Mouse (Mus musculus) v-Abl transformed pro-B cells (cell line): Measurements from ENCODE around the gene Fzd1.

Source experiments
- in situ Hi-C, 2 experiments: fragments of 400-800 bp; cut with MboI; formaldehyde crosslinking; loops; one replicate each; pipeline ENCODE4 v1.15.1; 2025; ENCODE audit not compliant: unreplicated experiment in 2 of 2

Gene Fzd1

DNA sequence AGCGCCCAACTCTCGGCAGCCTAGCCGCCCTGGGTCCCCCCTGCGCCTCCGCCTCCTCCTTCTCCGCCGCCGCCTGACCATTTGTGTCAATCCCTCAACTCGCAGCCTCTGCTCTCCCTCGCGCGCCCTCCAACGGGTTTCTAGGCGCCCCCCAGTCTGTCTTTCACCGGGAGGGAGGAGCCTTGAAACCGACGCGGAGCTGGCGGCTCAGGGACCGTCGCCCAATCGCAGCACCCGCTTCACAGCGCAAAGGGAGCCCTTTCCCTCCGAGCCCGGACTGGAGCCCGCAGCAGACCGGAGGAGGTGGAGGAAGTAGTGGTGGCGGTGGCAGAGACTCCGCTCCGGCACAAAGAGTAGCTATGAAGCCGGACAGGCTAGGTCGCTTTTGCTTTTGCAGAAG, at the start of gene Fzd1:
Fzd1 (minus strand) TSS at position 134 of the 400 bp plus-strand sequence.
- in situ Hi-C loops, result no loop called here

DNA sequence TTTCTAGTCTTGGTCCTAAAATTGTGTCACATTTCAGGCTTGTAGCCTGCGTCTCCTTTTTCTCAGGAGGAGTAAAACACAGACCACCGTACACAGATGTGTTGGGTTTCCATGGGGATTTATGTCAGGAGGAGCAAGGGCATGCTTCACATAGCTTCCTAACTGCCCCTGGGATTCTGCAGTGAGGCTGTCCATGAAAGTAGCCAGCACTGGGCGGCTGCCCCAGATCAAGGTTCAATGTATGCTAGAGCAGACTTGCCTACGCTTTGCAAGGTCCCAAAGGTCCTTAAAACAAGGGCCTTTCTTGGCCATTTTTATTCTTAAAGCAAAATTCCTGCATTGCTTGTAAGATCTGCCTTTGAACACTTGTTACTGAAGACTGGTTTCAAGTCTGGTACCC, 47.4 kb upstream of the Fzd1 start:
- in situ Hi-C loops, result no loop called here

DNA sequence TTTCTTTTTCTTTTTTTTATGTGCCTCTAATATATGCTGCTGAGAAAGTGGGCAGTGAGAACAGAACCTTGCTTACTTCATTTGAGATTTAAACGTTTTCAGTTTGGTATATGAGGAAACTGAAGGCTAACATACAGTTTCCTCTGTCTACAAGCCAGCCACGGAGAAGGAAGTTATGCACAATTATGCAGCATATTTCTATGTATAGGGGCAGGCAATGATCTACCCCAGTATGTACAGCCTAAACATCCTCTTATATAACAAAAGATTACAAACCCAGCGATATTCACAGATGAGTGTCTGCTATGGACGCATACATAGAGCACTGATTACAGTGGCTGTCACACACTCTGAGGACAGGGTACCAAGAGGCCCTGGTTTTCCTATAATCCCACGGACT, 45.9 kb upstream of the Fzd1 start:
- in situ Hi-C loops, result no loop called here

- in situ Hi-C loops, result no loop called here
Measured at GRCm38 (mm10) chr5:4801971-4802370, 44.1 kb upstream of the Fzd1 start.

DNA sequence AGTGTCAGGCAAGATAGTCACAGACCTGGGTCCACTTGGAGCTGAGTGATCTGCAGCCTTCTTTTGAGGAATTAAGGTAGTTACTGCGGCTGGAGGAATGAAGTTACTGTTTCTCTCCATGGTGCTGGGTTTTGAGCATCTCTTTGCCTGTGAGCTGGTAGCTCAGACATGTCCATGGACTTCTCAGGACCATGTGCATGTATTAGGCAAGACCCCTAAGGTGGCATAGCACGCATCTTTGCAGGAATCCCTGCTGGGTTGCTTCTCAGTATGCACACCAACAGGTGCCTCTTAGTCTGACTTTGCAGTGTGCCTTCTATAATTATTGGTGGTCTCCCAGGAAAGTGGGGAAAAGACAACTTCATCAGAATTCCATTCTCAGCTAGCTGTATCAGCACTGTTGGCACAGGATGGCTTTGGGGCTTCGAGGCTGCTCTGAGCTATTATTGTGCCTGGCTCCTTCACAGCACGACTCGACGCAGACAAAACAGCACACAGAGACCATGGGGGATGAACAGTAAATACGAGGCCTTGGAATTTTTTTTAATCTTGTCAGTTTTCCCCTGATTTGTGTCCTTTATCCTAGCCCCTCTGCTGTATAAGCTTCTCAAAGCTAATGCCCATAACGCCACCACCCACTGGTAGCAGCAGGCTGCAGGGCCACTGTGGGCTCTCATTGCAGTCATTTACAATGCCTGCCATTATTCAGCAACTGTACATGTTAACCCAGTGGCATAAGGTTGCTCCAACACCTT, 43.4 kb upstream of the Fzd1 start:
- in situ Hi-C loops, result no loop called here

- in situ Hi-C loops, result no loop called here
Measured at GRCm38 (mm10) chr5:4791219-4791618, 33.4 kb upstream of the Fzd1 start.

- in situ Hi-C loops, result no loop called here
Measured at GRCm38 (mm10) chr5:4790265-4790664, 32.4 kb upstream of the Fzd1 start.

DNA sequence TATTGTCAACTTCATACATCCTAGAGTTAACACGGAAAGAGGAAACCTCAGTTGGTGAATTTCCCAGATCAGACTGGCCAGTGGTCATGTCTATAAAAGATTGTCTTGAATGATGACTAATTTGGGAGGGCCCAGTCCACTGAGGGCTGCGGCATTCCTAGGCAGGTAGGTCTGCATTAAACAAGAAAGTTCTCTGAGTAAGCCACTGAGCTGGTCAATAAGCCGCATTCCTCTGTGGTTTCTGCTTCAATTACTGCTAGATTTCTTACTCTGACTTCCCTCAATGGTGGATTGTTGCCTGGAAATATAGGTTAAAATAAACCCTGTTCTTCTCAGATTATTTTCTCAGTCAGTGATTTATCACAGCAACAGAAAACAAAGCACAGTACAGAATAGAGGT, 30.6 kb upstream of the Fzd1 start:
- in situ Hi-C loops, result no loop called here

DNA sequence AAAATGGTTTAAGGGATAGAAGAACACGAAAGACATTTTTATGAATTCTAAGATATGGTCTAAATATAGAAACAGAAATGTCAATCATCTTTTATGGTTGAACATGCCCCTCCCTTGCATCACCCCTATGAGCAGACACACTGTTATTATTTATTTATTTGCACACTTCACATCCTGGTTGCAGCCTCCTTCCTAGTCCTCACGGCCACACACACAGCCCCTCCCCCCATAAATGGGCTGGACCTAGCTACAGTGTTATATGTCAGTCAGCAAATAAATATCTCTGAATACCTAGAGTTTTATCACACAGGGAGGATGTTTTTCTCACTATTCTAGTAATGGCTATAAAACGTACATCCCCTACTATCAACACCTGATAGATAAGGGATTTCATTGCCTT, 29.0 kb upstream of the Fzd1 start:
- in situ Hi-C loops, result no loop called here

DNA sequence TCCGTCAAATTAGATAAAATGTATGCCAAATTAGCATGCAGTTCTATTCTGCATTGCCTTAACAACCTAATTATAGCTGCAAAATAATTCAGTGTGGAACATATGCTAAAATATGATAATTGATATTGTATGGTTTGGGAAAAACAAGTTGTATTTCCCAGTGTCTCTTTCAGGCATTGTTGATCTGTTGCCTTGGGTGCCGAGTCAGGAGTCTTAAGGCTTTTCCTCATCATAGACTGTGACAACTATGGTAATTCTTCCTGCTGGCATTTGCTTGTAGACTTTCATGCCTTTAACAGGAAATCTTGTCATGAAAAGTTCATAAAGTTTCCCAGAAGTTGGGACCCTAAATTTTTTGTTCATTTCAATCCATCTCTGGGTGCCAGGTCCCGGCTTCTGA, 20.4 kb upstream of the Fzd1 start:
- in situ Hi-C loops, result no loop called here

GRCm38 (mm10) chr5:4776495-4776894, 18.7 kb upstream of the Fzd1 start:
- in situ Hi-C loops, result no loop called here

- in situ Hi-C loops, result no loop called here
Measured at GRCm38 (mm10) chr5:4773090-4773772, 15.4 kb upstream of the Fzd1 start.

- in situ Hi-C loops, result no loop called here
Measured at GRCm38 (mm10) chr5:4770609-4771008, 12.8 kb upstream of the Fzd1 start.

- in situ Hi-C loops, result no loop called here
Measured at GRCm38 (mm10) chr5:4767896-4768295, 10.1 kb upstream of the Fzd1 start.

DNA sequence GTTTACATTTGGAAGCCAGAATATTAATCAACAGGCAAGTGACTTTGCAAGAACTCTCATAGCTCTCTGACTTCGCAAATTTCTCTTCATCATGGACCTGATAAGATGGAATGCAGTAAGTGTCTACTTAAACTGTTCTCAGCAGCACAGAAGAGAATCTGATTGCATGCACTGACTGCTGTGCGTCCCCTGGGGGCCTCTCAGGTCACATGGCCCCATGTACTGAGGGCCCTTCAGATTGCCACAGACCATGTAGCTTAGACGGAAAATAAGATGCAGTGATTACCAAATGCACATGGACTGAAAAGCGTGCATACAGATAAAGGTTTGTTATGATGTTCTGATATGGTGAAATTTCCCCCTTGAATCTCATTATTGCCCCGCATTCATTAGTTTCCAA, 8.9 kb upstream of the Fzd1 start:
- in situ Hi-C loops, result no loop called here

GRCm38 (mm10) chr5:4761891-4762290, 4.1 kb upstream of the Fzd1 start:
- in situ Hi-C loops, result no loop called here

GRCm38 (mm10) chr5:4758331-4759080, 671 bp upstream of the Fzd1 start:
- in situ Hi-C loops, result no loop called here

DNA sequence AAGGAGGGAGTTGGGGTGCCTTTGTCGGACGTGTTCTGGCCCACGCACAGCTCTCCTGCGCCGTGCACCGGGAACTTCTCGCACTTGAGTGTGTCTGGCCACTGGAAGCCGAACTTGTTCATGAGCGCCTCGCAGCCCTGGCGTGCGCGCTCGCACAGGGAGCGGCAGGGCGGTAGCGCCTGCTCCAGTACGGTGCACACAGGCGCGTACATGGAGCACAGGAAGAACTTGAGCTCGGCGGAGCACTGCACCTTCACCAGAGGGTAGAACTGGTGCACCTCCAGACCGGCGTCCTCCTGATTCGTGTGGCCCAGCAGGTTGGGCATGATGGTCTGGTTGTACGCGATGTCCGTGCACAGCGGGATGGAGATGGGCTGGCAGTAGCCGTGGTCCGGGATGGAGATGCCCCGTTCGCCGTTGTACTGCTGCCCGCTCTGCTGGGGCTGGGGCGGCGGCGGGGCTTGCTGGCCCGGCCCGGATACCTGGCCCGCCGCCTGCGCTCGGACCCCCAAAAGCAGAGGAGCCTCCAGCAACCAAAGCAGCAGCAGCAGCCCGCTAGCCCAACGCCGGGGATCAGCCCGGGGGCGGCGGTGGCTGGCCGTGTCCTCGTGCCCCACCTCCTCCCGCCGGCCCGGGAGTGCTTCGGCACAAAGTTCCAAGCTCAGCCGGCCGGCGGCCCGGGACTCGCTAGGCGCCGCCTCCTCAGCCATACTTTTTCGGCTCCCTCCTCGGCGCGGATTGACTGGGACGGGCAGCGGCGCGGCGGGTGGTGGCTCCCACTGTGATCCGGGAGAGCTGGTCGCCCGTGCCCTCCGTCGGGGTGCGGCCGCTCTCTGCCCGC, 744 bp downstream of the Fzd1 start:
- in situ Hi-C loops, result no loop called here

DNA sequence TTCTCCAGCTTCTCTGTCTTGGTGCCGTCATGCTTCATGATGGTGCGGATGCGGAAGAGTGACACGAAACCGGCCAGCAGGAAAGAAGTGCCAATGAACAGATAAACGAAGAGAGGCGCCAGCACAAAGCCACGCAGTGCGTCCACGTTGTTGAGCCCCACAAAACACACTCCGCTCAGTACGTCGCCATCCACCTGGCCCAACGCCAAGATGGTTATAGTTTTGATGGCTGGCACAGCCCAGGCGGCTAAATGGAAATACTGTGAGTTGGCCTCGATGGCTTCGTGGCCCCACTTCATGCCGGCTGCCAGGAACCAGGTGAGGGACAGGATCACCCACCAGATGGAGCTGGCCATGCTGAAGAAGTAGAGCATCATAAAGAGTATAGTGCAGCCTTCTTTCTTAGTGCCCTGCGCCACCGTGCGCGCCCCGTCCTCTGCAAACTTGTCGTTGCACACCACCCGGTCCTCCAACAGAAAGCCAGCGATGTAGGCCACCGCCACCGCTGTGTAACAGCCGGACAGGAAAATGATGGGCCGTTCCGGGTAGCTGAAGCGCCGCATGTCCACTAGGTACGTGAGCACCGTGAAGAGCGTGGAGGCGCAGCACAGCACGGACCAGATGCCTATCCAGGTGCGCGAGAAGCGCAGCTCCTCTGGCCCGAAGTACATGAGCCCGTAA, 1.7 kb downstream of the Fzd1 start:
- in situ Hi-C loops, result no loop called here

DNA sequence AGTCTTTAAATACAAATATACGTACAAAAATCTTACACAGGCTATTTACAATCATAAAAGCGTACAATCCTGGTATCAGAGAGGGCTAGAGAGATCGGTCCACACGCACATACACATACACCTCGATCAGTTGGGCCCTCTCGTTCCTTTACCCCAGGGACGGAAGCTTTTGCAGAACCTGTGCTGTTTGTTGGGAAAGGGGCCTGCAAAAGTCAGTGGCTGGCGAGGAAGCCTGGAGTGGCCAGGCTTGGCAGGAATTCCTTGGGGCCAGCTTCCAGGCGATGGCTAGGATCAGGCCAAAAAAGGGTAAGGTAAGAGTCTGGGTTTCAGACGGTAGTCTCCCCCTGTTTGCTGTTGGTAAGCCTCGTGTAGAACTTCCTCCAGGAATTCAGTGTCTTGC, 2.5 kb downstream of the Fzd1 start:
- in situ Hi-C loops, result no loop called here
